Mouse (Mus musculus) midbrain, embryonic 15.5 days (tissue): Measurements from ENCODE around the gene Itga8. TPM values are rescaled to one million over a fixed set of nuclear protein-coding genes. Genes with fewer than 3 reads are reported as not detected.

ENCODE experiments used
- ATAC-seq: fragments of 200-750 bp; cut with Nextera tagmentation; replicated peaks from 2 replicates; pipeline ENCODE4 v1.8.0; 2017; ENCODE audit warnings: moderate TSS enrichment
- H3K27ac ChIP-seq: fragments of 300-500 bp; sonication (generic); 2 replicates; pipeline ENCODE4 v1.5.1; 2015; ENCODE audit warnings: mild to moderate bottlenecking, inconsistent platforms
- H3K27me3 ChIP-seq: fragments of 300-500 bp; sonication (generic); replicated peaks from 2 replicates; pipeline ENCODE4 v1.6.1; 2015; ENCODE audit warnings: inconsistent platforms
- H3K36me3 ChIP-seq: fragments of 300-500 bp; sonication (generic); replicated peaks from 2 replicates; pipeline ENCODE4 v1.6.1; 2015; ENCODE audit warnings: inconsistent platforms
- H3K4me1 ChIP-seq: fragments of 300-500 bp; sonication (generic); 2 replicates; pipeline ENCODE4 v1.6.1; 2015; ENCODE audit warnings: inconsistent platforms
- H3K4me2 ChIP-seq: fragments of 300-500 bp; sonication (generic); 2 replicates; pipeline ENCODE4 v1.6.1; 2015; ENCODE audit warnings: inconsistent platforms, mild to moderate bottlenecking, moderate library complexity
- H3K4me3 ChIP-seq: fragments of 300-500 bp; sonication (generic); 2 replicates; pipeline ENCODE4 v1.5.1; 2015; ENCODE audit warnings: mild to moderate bottlenecking, inconsistent platforms
- H3K9ac ChIP-seq: fragments of 300-500 bp; sonication (generic); 2 replicates; pipeline ENCODE4 v1.6.1; 2015; ENCODE audit warnings: mild to moderate bottlenecking, inconsistent platforms
- H3K9me3 ChIP-seq: fragments of 300-500 bp; sonication (generic); 2 replicates; pipeline ENCODE4 v1.6.1; 2016; ENCODE audit warnings: inconsistent platforms
- WGBS: fragments of 180-500 bp; shearing (Covaris S2); methylation state at CpG from one replicate; pipeline ENCODE4 v1.1.7; 2015; ENCODE audit warnings: mixed read lengths; 5-methylcytosine and 5-hydroxymethylcytosine counted together
- polyA plus RNA-seq: library from polyadenylated mRNA; unstranded; fragments of >200 nt; fragmentation: Nextera tagmentation; extraction: Ambion mirVana; gene quantifications from 2 replicates; pipeline ENCODE4 v1.2.1, GENCODE M21; 2015

Gene Itga8
- polyA plus RNA-seq, 1 experiment from 2014 or later = 2.4 TPM

- no peak overlapping the region for H3K27ac ChIP-seq
- no peaks in the 10 kb centered on the region for H3K4me1 ChIP-seq
- 32% methylated on average over 8 of the region's 8 CpGs for WGBS
- H3K4me3 ChIP-seq = no peak overlapping the region
- H3K9me3 ChIP-seq = no peaks in the 10 kb centered on the region
- H3K27me3 ChIP-seq = no peaks in the 10 kb centered on the region
- ATAC-seq = peak; percentile 87
- H3K4me2 ChIP-seq = no peak overlapping the region
- no peaks in the 10 kb centered on the region for H3K36me3 ChIP-seq
- H3K9ac ChIP-seq = no peak overlapping the region
These were observed 9.5 kb downstream of the Itga8 start for GRCm38 (mm10) chr2:12292023-12292820.

DNA sequence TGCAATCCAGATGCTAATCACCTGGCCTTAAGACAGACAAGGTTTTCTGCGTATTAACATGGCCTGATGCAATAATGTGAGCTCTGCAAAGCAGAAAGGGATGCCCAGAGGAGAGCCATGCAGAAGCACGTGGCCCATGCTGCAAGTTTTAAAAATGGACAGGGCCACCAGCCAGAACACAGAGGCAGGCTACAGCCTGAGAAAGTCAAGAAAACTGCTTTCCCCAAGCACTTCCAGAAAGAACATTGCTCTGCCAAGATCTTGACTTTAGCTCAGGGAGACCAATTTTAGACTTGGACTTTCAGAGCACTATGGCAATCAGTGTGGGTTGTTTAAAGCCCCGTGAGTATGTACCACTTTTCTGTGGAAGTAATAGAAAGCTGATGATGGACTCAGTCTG is 11.5 kb downstream of the Itga8 start:
- H3K9ac ChIP-seq = no peak overlapping the region
- no peaks in the 10 kb centered on the region for H3K36me3 ChIP-seq
- no peak overlapping the region for H3K4me2 ChIP-seq
- ATAC-seq = no peak
- H3K9me3 ChIP-seq = no peaks in the 10 kb centered on the region
- H3K27me3 ChIP-seq = no peaks in the 10 kb centered on the region
- H3K27ac ChIP-seq = no peak overlapping the region
- 90% methylated on average over 3 of the region's 3 CpGs for WGBS
- H3K4me3 ChIP-seq = no peak overlapping the region
- H3K4me1 ChIP-seq = no peaks in the 10 kb centered on the region

DNA sequence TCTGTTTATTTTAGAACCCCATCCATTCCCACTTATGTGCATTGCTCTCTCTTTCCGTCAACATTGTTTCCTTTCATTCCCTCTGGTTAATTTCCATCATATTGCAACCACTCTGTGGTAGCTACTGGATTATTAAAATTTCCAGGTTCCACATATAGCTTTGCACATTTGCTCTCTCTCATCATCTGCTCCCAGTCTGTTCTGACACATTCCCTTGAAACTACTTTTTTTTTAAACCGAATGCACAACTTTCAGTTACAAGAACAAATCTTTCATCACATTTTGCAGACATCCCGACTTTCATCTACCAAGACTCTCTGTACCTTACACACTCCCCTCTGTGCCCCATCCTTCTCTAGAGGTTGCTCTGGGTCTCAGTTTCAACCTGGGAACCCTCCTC is 13.9 kb downstream of the Itga8 start:
- WGBS = 90% methylated on average over 3 of the region's 3 CpGs
- Histone ChIP-seq H3K9me3 (no peaks in the 10 kb centered on the region), H3K36me3 (no peaks in the 10 kb centered on the region), H3K4me2 (no peak overlapping the region), H3K9ac (no peak overlapping the region), H3K27ac (no peak overlapping the region), H3K4me1 (no peaks in the 10 kb centered on the region), H3K27me3 (no peaks in the 10 kb centered on the region), H3K4me3 (no peak overlapping the region)
- ATAC-seq = no peak

DNA sequence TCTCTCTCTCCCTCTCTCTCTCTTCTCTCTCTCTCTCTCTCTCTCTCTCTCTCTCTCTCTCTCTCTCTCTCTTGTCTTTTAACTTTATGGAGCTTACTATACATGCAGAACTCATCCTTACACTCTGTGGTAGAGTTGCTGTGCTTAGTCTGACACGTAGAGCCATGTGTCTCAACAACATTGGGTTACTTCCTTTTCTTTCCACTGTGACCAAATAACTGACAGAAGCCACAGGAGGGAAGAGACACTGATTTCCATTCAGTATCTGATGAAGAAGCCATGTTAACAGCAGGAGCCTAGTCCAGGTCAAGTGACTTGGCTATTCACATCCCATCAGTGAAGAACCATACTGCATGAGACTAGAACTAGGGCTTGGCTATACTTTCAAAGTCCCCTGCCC is 21.1 kb downstream of the Itga8 start:
- ATAC-seq = no peak
- Histone ChIP-seq H3K4me1 (no peaks in the 10 kb centered on the region), H3K9me3 (no peaks in the 10 kb centered on the region), H3K9ac (no peak overlapping the region), H3K27me3 (no peaks in the 10 kb centered on the region), H3K4me3 (no peak overlapping the region), H3K27ac (no peak overlapping the region), H3K4me2 (no peak overlapping the region), H3K36me3 (no peaks in the 10 kb centered on the region)
- 67% methylated on average over 1 of the region's 1 CpGs for WGBS

DNA sequence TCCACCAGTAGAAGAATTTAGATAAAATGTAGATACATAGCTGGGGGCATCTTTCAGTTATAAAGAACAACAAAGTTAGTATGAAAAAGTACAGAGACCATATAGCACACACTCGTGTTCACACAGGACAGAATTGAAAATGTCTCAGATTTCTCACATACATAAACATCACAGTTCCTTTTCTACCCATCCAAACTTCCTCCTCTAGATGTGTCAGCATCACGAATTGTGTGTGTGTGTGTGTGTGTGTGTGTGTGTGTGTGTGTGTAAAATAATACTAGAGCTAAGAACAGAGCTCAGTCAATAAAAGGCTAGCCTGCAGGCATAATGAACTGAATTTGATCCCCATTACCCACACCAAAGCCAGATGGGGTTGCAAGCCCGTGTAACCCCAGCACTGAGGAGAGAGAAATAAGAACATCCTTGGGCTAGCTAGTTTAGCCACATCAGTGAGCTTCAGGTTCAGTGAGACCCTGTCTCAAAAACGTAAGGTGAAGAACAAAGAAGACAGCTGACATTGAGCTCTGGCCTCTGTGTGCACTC is 22.6 kb downstream of the Itga8 start:
- Histone ChIP-seq H3K36me3 (no peaks in the 10 kb centered on the region), H3K4me1 (no peaks in the 10 kb centered on the region), H3K9ac (no peak overlapping the region), H3K9me3 (no peaks in the 10 kb centered on the region), H3K27ac (no peak overlapping the region), H3K4me2 (no peak overlapping the region), H3K4me3 (no peak overlapping the region), H3K27me3 (no peaks in the 10 kb centered on the region)
- ATAC-seq = no peak
- WGBS = 60% methylated on average over 4 of the region's 4 CpGs

DNA sequence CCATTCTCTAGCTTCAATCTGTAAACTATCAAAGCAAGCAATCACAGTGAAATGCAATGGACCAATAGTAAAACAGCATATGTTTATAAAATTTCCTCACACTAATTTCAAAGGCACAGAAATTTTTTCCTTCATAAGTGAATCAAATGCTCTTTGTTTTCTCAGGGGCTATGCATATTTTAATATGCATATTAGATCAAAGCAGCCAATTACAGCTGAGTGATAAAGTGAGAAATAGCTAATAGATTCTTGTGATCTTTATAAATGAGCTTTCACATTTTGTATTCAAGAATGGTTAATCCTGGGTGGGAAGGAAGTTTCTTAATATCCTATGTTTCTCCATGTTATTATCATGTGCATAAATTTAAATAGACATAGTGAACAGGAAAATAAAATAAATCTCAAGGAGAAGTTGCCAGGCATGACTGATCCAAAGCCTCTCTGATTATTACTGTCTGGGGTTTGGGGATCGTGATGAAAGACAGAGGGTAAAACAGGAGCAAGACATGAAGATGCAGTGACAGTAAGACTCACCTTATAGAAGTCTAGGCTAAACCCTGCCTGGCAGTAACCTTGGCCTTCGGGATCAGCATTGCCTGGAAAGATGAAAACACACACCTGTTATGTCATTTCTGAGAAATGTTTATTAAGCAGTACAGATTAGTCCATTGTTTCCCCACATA is 44.9 kb downstream of the Itga8 start:
- H3K9ac ChIP-seq = no peak overlapping the region
- H3K4me2 ChIP-seq = no peak overlapping the region
- H3K27ac ChIP-seq = no peak overlapping the region
- peak; percentile 84; the same call in 1 of the 2 replicates for ATAC-seq
- 0 out of 2 replicates have a peak, but pooled peaks cover 2% of the 10 kb centered on the region for H3K4me1 ChIP-seq
- H3K4me3 ChIP-seq = no peak overlapping the region
- no peaks in the 10 kb centered on the region for H3K27me3 ChIP-seq
- H3K36me3 ChIP-seq = no peaks in the 10 kb centered on the region
- 72% methylated on average over 2 of the region's 2 CpGs for WGBS
- H3K9me3 ChIP-seq = no peaks in the 10 kb centered on the region

DNA sequence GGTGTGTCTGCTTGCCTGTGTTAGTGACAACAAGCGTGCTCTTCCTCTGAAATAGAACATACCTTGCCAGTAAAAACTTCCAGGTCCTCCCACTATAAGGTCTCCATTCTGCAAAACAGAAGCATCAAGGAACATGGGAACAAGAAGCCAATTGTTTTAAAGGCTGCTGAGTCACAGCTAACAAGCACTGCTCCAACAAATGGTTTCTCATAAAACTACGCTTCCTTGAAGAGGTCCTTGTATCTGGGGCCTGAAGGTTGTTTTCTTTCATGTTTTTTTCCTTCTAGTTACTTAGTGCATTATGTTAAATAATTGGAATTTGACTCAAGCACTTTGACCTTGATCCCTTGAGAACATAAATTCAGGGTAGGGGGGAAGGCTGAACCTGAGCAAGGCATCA is 45.8 kb downstream of the Itga8 start:
- Histone ChIP-seq H3K9me3 (no peaks in the 10 kb centered on the region), H3K4me3 (no peak overlapping the region), H3K4me2 (no peak overlapping the region), H3K27me3 (no peaks in the 10 kb centered on the region), H3K27ac (no peak overlapping the region), H3K36me3 (no peaks in the 10 kb centered on the region), H3K4me1 (0 out of 2 replicates have a peak, but pooled peaks cover 2% of the 10 kb centered on the region), H3K9ac (no peak overlapping the region)
- no peak for ATAC-seq
- 86% methylated on average over 2 of the region's 2 CpGs for WGBS

DNA sequence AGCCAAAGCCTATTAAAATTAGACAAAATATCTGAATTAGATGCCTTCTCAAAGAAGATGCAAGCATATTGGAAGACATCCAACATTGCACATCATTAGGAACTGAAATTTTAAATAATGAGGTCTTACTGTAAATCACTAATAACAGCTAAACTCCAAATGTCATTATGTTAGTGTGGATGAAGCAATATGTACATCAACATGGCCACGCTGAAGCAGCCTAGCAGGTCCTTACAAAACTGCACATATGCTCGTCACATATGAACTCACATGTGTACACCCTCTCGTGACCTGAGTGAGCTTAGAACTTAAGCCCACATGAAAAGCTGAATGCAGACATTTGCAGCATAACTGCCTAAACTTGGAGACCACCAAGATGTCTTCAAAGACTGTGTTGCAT is 66.4 kb downstream of the Itga8 start:
- no peak overlapping the region for H3K4me2 ChIP-seq
- H3K27me3 ChIP-seq = no peaks in the 10 kb centered on the region
- WGBS = 92% methylated on average over 3 of the region's 3 CpGs
- no peak overlapping the region for H3K27ac ChIP-seq
- H3K9me3 ChIP-seq = no peaks in the 10 kb centered on the region
- H3K9ac ChIP-seq = no peak overlapping the region
- no peak for ATAC-seq
- H3K36me3 ChIP-seq = no peaks in the 10 kb centered on the region
- no peaks in the 10 kb centered on the region for H3K4me1 ChIP-seq
- H3K4me3 ChIP-seq = no peak overlapping the region

DNA sequence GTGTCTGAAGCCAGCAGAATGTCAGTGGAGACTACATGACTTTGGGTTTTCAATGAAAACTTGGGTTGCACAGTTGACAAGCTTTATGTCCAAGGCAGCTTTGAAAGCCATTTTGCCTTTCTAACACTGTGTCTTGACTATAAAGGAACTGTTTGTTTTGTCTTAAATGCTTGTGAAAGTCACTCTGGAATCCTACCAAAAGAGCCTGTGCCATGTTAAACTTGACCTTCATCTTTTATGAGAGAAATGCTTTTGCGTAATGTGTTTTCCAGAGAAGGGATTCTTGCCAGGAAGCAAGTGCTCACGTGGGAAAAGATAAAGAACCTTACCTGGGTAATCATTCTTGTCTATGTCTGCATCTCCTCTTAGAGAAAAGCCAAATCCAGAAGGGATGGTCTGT is 72.0 kb downstream of the Itga8 start:
- H3K9ac ChIP-seq = no peak overlapping the region
- no peak for ATAC-seq
- no peaks in the 10 kb centered on the region for H3K27me3 ChIP-seq
- H3K4me1 ChIP-seq = no peaks in the 10 kb centered on the region
- 94% methylated on average over 2 of the region's 2 CpGs for WGBS
- no peaks in the 10 kb centered on the region for H3K9me3 ChIP-seq
- H3K36me3 ChIP-seq = no peaks in the 10 kb centered on the region
- no peak overlapping the region for H3K4me2 ChIP-seq
- H3K27ac ChIP-seq = no peak overlapping the region
- no peak overlapping the region for H3K4me3 ChIP-seq

DNA sequence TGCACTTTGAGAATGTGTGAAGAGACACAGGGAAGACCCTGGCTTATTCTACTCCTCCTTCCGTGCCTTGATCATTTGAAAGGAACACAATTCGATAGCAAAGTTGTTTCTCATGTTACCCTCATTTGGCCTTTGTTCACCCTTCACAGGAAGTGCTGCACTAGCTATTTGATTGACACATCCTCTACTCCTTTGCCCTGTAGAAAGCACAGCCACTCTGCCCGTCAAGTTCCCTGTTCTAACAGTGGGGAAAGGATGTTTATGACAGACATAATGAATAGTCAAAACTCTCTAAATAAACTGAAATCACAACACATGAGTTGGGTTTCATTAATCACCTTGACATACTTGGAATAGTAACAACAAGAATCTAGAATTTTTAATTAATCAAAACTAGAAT is 73.4 kb downstream of the Itga8 start:
- Histone ChIP-seq H3K27ac (no peak overlapping the region), H3K9ac (no peak overlapping the region), H3K9me3 (no peaks in the 10 kb centered on the region), H3K4me2 (no peak overlapping the region), H3K36me3 (no peaks in the 10 kb centered on the region), H3K4me3 (no peak overlapping the region), H3K4me1 (no peaks in the 10 kb centered on the region), H3K27me3 (no peaks in the 10 kb centered on the region)
- no peak for ATAC-seq
- WGBS = 70% methylated on average over 3 of the region's 3 CpGs

DNA sequence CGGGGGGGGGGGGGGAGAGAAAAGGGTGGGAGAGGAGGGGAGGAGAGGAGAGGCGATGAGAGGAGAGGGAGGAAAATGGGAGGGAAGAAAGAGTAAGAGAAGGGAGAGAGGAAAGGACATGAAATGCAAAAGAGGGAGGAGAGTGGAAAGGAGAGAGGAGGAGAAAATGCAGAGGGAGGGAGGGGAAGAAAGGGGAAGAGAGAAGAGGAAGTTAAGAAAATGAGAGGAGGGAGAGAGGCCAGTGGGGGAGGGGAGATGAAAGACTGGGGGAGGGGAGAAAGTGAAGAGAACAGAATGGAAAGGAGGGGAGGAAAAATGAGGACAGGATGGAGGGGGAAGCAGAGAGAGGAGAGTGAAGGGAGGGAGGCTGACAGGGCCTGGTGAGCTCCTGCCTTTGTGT is 74.5 kb downstream of the Itga8 start:
- H3K4me3 ChIP-seq = no peak overlapping the region
- no peaks in the 10 kb centered on the region for H3K9me3 ChIP-seq
- no peak overlapping the region for H3K27ac ChIP-seq
- no peak for ATAC-seq
- WGBS = 52% methylated on average over 2 of the region's 2 CpGs
- H3K4me2 ChIP-seq = no peak overlapping the region
- no peaks in the 10 kb centered on the region for H3K27me3 ChIP-seq
- H3K9ac ChIP-seq = no peak overlapping the region
- H3K36me3 ChIP-seq = no peaks in the 10 kb centered on the region
- H3K4me1 ChIP-seq = no peaks in the 10 kb centered on the region

GRCm38 (mm10) chr2:12226367-12226766 is 75.4 kb downstream of the Itga8 start:
- Histone ChIP-seq H3K4me3 (no peak overlapping the region), H3K9ac (no peak overlapping the region), H3K4me2 (no peak overlapping the region), H3K36me3 (no peaks in the 10 kb centered on the region), H3K4me1 (no peaks in the 10 kb centered on the region), H3K9me3 (no peaks in the 10 kb centered on the region), H3K27ac (no peak overlapping the region), H3K27me3 (no peaks in the 10 kb centered on the region)
- 90% methylated on average over 1 of the region's 1 CpGs for WGBS
- ATAC-seq = no peak
